Mouse (Mus musculus): ENCODE data around the gene Fdx1. TPM values are rescaled to one million over a fixed set of nuclear protein-coding genes. Genes with fewer than 3 reads are reported as not detected.

Fdx1 gene
- polyA plus RNA-seq, 2 experiments from 2014 or later: 16.8 to 19.5 TPM

DNA sequence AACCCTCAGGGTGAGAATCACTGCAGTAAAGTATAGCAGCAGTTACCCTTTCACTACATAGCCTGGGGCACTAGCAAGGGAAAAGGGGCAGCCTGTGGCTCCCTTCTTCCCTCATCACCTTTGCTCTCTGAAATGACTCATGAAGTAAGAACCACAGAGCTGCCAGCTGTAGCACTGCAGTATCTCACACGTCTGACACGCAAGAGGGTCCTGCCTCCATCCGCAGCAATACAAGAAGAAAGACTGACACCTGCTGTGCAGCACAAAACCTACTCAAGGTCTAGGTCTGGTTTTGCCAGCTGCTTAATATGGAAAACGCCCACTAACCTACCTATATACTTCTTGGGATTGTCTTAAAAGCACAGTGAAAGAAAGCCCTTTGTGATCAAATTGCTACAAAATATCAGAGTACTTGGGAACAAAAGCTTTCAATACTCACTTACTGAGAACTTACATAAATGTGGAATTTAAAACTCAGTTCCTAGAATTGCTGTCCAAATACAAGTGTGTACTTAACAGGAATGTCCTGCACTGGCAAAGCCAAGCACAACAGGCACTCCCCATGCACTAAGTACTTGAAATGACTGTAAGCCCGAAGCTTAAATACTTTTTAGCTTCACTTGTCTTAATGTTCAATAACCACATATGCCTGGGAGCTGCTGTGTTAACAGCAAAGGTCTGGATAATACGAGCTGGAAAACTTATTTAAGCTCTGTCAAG lies 2.0 kb downstream of the Fdx1 start:
- ATAC-seq: no peak

DNA sequence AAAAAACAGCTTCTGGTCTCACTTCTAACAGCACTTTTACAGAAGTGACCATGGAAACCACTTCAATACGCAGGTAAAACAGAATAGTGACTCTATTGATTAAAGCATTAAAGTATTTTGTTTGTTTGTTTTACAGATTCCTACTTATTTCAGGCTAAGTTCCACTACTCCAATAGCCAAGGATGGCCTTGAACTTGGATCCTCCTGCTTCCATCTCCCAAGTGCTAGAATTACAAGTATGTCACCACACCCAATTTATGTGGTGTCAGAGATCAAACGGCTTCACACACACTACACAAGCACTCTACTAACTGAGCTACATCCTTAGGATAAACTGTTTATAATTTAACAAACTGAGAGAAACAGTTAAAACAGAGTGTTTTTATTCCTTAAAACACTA lies 3.0 kb downstream of the Fdx1 start:
- ATAC-seq: no peak

DNA sequence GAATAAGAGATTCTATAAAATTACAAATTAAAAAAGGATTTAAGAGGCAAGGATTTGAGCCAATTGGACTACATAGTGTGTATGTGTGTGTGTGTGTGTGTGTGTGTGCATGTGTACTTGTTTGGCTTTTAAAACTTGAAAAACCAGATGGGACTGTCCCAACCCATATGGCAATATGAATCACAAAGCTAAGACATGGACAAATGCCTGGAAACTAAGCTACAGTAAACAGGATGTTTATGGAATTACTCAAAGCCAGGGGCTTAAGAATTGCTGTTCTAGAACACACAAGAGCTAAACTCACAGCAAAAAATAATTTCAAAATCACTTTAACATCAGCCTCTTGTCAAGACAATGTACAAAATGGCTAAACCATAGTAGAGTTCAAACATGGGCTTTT lies 4.4 kb downstream of the Fdx1 start:
- no peak for ATAC-seq

DNA sequence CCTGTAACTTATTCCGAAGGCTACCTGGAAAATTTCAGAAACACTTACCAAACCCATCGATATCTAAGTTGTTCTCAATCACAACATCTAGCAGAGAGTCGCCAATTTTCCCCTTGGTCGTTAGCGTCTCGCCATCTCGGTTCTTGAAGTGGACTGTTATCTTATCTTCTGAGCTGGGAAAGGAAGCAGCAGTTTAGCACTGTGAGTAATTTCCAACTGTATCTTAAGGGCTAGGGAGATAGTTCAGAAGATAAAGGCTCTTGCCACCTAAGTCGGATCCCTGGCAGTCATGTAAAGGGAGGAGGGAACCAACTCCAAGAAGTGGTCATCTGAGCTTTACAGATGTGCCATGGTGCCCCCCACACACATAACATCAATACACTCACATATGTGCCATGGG lies 6.3 kb downstream of the Fdx1 start:
- no peak for ATAC-seq

DNA sequence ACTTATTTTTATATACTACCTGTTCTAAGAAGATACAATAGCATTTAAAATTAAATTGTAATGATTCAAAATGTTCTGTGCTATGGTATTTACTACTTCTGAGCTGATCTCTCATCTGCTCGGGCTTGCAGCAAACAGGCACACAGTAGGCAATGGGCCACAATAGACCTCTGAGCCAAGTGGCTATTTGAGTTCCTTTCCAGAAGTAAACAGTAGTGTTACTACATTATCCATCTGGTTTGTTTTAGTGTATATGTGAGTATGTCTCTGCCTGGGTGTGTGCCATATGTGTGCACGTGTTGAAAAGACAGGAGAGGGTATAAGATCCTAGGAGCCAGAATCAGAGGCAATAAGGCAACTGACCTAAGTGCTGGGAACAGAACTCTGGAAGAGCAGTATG lies 6.9 kb downstream of the Fdx1 start:
- ATAC-seq: no peak

DNA sequence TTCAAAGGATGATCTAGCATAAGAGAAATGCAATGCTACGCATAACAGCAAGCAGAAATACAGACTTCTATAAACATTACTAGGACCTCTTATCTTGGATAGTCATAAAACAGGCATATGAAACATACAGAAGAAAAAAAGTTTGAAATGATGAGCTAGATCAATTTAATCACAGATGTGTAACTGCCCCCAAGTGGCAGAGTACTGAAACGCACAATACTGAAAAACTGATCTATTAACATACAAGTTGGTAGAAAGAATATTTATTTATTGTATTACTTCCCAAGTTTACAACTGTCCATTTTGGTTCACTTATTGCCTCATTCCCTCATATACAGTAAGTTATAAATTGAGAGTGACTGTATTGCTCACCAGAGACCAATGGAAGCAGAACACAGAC lies 12.0 kb downstream of the Fdx1 start:
- no peak for ATAC-seq

DNA sequence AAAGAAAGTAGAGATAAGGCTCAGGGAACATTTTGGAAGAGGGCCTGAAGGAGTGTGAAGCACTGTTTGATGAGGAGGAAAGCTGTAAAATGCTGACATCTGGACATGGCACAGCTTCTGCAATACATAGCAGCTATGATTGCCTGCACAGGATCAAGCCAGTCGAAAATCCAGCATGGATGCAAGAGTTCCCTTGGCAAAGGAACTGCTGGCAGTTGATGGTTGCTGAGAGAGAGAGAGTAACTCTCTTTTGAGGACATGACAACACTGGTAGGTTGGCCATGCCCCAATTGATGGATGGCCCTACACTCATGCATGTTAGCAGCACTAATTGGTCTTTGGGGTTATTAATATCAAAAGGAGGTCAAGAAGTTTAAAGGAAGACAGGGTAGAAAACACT lies 12.7 kb downstream of the Fdx1 start:
- no peak for ATAC-seq

DNA sequence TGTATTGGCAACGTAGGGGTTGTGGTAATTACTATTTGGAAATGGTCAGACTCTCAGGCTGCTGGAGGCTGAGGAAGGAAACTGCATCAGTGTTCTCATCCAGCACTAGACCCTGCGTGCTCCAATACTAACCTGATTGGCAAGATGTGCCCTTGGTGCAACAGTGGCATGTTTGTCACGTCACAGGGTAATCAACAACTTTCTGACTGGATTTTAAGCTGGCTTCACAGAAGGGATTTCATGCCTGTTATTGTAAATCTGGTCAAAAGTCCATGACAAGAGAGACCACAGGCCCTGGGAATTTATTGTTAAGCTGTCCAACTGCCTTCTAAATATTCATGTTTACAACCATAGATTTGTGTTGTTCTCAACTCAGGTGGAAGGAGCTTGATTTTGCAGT lies 13.1 kb downstream of the Fdx1 start:
- no peak for ATAC-seq

DNA sequence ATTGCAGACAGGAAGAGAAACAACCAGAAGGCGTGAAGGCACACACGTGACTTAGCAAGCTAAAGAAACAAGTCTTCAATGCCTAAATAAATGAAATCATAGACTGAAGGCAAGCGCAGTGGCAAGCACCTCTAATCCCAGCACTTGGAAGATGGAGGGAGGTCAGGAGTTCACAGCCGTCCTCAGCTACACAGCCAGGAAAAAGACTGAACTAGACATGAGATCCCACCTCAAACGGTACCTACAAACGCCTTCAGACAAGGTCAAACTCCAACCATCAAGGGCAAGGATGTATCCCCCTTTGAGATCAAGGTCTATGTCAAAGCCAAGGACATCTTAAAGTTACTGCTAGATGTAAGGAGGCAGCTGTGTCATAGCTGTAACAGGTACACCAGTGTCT lies 19.4 kb downstream of the Fdx1 start:
- no peak for ATAC-seq

DNA sequence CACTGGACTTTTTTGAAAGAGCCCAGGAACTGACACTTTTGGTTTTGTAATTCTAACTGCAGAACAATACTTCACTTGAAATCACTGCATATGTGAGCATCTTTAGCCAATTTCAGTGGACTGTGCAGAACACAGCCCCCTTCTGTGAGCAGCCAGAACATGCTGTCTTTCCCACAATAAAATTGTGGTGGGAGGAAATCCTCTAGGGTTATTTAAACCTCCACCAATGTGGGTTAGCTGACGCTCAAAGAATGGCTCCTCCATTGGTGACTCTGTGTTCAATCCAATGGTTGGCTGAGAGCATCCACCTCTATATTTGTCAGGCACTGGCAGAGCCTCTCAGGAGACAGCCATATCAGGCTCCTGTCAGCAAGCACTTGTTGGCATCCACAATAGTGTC lies 28.7 kb downstream of the Fdx1 start:
- no peak for ATAC-seq

DNA sequence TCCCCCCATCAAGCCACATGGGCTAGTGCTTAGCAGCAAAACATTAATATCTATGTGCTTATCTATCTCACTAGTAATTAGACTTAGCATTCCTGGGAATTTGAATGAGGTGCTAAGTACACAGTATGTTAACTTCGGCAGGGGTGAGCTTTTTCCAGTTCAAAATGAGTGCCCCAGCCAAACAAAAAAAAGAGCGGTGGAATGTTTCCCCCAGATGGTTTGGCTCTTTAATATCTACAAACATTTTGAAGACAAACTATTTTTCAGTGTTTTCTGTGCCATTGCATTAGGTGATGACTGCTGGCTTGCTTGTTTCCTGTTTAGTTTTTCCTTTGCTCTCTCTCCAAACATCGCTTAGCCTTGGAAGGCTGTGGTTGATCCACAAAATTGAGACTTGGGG lies 31.4 kb downstream of the Fdx1 start:
- no peak for ATAC-seq

DNA sequence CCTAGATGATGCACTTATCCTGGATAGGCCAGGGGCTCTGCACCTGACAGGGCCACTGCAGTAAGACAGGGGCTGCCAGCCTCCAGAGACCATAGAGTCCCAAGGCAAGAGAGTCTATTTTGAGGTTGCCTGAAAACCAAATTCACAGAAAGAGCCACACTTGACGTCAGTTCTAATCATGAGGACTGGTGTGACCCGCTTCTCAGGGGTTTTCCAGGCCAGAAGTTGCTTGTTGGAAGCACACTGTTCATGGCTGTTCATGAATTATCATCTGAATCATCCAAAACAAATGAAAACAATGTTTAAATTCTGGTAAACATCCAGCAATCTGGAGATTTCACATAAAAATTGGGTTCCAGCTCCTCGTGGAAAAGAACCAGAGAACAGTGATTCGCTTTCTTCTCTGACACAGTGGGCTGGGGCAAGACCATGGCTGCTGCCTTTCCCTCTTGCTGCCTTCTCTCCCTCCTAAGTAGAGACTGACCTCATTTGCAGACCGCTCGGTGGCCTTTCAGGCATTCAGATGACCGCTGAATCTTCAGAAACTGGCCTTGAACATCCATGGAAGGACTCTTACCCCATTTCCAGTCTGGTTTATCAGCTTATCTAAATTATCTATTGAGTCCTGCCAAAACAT lies 32.2 kb downstream of the Fdx1 start:
- no peak for ATAC-seq

DNA sequence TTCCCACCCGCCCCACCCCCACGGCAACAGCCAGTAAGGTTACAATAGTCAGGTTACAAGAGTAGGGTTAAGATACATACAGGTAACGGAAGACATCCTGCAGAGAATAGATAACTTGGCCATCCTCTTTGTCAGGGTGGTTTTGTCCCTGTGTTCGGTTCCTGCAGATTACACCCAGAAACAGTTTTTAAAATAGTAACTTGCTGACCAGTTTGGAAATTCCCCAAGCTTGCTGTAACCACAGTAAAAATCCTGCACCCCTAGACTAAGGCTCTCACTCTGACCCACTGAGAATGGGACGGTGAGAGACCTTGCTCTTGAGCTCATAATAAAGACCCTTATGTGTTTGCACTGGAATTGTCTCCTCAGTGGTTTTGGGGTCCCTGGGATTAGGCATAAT lies 33.4 kb downstream of the Fdx1 start:
- ATAC-seq: no peak

DNA sequence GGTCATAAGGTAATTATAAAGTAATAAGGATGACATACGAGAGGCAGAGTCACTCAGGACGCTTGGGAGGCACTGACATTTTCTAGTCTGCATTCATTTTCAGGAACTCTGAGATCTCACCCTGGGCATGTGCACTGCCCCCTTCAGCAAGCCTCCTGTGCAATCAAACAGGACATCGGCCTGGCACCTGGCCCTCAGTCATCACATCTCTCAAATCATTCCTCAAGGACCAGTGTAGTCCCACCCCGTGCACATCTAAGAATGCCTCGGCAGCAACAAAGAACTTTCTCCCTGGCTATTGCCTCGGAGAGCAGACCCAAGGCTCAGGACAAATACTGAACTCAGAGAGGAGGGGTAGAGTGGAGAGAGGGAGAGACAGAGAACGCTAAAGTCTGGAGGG lies 34.7 kb downstream of the Fdx1 start:
- no peak for ATAC-seq

DNA sequence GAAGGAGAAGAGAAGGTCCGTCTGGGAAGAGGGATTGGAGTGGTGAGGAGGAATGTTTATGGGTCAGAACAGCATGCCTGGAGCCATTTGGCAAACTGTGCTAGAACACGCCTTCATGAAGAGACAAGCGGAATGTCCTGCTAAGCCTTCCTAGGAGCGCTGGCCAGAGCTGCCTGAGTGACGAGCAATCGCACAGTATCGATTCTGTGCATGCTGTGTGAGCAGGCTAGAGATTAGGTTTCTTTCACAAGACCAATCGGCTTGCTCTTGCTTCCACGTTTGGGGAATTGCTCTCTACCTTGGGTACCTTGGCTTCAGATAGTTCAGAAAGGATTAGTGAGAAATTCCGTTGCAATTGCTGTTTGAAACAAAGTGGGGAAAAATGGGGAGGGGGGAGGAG lies 35.2 kb downstream of the Fdx1 start:
- no peak for ATAC-seq

DNA sequence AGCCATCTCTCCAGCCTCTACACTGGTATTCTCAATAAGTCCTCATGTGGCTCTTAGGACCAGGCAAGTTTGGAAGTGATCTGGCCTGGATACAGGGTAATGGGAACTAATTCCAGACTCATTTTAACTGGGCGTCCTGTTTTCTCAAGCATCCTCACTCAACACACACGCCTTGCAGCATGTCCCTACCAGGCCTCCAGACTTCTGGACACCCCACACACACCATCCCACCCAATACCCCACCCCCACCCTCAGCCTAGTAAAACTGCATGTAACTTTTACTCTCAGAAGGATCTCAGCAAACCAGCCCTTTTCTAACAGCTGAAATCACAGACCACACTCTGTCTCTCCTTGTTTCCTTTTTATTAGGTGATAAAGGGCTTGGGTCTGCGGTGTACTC lies 35.7 kb downstream of the Fdx1 start:
- no peak for ATAC-seq

DNA sequence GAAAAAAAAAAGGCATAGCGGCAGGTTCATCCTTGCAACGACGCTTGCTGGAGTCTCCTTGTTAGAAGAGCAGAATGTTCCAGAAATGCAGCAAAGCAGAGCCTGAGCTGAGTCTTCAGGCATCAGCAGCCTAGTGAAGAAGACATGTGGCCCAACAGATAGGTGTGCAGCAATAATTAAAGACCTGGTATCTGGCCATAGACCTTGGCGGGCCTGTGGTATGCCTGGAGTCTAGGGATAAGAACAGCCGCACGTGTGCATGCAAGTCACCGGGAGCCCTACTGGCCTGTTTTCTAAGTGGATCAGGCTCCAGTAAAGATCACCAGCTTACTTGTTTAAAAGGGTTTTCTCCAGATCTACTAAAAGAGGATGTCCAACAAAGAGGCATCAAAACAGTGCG lies 36.7 kb downstream of the Fdx1 start:
- no peak for ATAC-seq

DNA sequence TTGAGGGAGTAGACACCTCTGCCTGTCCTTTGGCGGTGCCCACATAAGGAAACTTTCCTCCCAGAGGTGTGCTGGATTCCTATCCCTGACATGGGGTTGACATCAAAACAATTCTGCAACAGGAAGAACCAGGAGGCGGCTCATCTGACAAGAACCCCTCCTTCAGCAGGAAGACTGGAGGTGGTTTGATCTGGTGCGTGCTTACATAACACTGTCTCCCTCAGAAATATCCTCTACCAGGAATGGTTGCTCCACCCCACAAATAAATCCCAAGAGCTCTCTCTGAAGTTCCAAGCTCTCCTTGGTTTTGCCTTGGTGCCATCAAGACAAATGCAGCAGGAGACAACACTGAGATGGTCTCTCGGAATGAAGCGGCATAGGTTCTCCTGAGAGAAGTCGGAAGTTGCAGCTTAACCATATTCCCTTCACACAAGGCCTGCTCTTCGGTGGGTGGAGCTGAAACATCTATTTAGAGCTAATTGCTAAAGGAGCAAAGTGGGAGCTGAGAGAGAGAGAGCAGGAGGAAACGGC lies 38.7 kb downstream of the Fdx1 start:
- no peak for ATAC-seq

DNA sequence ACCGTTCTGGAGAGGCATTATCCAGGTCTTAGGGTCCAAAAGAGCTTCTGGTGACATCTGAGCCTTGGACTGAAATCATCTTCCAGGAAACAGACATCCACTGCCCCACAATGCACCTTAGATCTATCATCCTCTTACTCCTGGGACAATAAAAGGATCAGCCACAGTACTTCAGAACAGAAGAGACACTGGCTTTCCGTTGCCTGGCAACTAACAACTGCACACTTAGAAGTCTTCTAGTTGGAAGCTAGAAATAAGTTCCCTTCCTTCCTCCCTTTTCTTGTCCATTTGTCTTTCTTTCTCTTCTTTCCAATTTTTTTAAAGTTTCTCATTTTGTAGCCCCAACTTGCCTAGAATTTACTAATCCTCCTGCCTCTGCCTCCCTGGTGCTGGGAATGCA lies 40.6 kb downstream of the Fdx1 start:
- no peak for ATAC-seq

DNA sequence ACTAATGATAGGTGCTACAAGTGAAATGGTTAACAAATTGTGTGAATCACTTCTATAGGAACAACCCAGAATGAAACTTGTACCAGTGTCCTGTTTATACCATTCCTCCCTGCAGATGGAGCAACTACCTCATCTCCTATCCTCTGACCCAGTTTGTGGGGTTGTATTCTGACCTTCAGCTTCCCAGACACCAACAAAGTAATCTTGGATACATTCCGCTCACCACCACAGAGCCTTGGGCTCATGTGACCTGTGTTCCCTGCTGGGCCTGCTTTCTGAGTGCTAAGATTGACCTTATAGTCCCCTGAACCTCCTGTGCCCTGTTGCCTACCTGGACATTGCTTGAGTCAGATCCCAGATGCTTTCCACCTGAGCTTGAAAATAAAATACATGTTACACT lies 47.8 kb downstream of the Fdx1 start:
- ATAC-seq: no peak

DNA sequence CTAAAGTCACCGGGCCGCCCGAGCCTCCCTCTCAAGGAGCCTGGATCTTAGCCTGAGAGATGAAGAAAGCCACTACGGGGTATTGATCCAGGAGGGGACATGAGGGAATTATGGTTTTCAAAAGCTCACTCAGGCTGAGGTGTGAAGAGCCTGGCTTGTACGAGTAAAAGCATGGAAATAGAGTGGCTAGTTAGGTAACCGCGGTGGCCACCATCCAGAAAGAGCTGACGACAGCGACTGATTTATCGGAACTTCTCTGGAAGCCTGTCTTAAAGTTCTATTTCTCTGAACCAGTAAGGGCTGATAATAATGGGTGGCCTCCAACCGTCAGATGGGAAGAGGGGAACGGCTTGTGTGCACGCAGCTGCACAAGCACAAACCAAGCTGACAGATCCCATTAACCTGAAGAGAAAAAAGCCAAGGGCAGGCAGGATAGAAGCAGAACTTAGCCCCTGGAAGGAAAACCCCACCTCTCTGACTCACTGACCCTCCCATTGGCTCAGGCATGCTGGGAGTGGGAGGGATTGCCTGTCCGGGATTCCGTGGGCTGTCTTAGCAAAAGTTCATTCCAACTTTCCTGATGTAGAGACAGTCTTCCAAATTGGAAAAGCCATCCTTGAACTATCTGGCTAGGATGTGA lies 48.8 kb downstream of the Fdx1 start:
- no peak for ATAC-seq

DNA sequence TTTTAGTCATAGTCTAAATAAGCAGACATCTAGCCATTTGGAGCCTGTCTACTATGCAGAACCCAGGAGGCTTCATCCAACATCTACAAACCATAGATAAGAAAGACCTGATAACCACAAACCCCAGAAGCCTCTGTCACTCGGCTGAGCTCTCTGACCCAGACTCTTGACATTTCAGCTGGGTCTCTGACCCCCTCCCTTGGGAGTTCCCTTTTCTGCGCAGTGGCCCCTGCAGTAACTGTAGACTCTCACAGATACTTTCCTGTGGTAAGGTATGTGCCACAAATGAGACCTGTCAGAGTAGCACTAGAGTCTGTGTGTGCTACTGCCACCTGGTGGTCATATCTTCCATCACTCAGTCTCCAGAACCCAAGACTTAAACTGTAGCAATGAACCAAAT lies 54.5 kb downstream of the Fdx1 start:
- peak; percentile 85 for ATAC-seq

DNA sequence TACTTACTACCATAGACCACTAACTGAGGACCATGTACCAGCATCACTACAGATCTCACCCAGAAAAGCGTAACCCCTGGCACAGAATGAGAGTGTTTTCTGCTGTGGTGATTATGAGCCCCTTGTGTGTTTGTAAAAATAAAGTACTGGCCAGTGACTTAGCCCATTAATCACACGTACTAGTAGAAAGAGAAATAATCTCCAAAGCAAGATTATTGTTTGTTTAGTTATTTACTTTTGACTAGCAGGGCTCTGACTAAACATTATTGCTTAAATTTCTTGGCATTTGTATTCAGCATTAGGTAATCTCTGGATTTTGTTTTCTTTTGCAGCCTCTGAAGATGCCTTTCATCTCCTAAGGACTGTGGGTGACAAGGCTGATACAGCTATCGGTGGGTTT lies 55.1 kb downstream of the Fdx1 start:
- ATAC-seq: no peak

DNA sequence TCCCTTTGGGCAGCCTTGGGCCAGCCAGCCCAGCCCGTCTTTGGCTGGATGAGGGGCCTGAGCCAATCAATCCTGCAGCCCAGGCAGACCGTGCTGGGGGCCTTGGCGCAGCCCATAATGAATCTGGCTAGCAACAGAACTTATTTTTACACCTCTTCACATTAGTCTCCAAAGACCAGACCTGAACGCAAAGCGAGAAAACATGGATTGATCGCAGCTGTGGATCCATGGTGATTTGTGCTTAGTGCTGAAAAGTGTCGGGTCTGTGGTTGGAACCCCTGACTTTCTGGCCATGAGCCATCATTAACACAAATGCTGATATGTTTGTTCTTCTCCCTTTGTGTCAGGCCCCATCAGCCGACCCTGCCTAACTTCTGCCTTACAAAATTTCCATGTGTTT lies 56.4 kb downstream of the Fdx1 start:
- ATAC-seq: no peak
